Mouse (Mus musculus) liver, embryonic 14 days (tissue): ENCODE data around the gene Klra2. TPM values are rescaled to one million over a fixed set of nuclear protein-coding genes. Genes with fewer than 3 reads are reported as not detected.

Experiments
- polyA plus RNA-seq: library from polyadenylated mRNA; depleted of rRNA; stranded (reverse); fragments of >200 nt; gene quantifications from 2 replicates; pipeline ENCODE4 v1.2.3, GENCODE M21; 2012; rRNA removed

The Klra2 gene
- 0.19 and 0.31 TPM in 2 replicates for polyA plus RNA-seq

DNA sequence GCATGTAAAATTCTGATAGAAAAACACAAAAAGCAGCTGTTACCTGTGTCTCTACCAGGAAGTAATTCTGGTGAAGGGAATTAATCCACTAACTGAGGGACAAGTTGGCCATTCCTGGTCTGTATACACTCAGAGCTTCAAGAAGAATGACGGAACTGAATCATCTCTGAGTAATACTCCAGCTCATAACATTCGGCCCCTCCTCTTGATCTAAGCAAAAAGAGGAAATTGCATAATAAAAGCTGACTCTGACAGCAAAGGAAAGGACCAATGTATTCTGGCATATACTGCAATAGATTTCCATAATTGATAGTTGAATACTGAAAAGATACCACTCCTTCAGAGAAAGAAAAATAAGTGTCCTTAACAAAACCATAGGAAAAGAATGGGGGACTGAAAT is at the start of gene Klra2:
Klra2 (minus strand) TSS at position 157 of the 400 bp plus-strand sequence.

GRCm38 (mm10) chr6:131292991-131293788 is 46.0 kb upstream of the Klra2 start, which contains the start of gene Magohb:
Gene Magohb, minus strand, starts transcription at chr6:131293244.

Other genes with a start within 250 kb of the Klra2 start
- gene Magohb, start 45.9 kb upstream of the Klra2 start, polyA plus RNA-seq: 17.8 and 18.7 TPM in 2 replicates
- 0.45 and 0.62 TPM in 2 replicates for gene Styk1, start 106.2 kb upstream of the Klra2 start, polyA plus RNA-seq
- 213 and 221 TPM in 2 replicates for gene Ybx3, start 141.1 kb upstream of the Klra2 start, polyA plus RNA-seq
- gene 5430401F13Rik, start 239.0 kb upstream of the Klra2 start, polyA plus RNA-seq: not detected in 2 replicates
- not detected in 2 replicates for gene Gm6619, start 239.0 kb upstream of the Klra2 start, polyA plus RNA-seq